Mouse (Mus musculus) lung, embryonic 15.5 days (tissue): ENCODE results near the gene Hdac1. TPM values are rescaled to one million over a fixed set of nuclear protein-coding genes. Genes with fewer than 3 reads are reported as not detected.

ENCODE experiments used
- ATAC-seq: fragments of 200-750 bp; cut with Nextera tagmentation; 2 replicates; pipeline ENCODE4 v1.8.0; 2017; ENCODE audit warnings: moderate number of reproducible peaks, borderline replicate concordance; ENCODE audit not compliant: low FRiP score, low TSS enrichment; ENCODE audit errors: extremely low read depth
- H3K27ac ChIP-seq: fragments of 300-500 bp; sonication (generic); 2 replicates; pipeline ENCODE4 v1.5.1; 2015; ENCODE audit warnings: moderate library complexity, mild to moderate bottlenecking, inconsistent platforms
- H3K27me3 ChIP-seq: fragments of 300-500 bp; sonication (generic); 2 replicates; pipeline ENCODE4 v1.6.1; 2015; ENCODE audit warnings: inconsistent platforms
- H3K36me3 ChIP-seq: fragments of 300-500 bp; sonication (generic); 2 replicates; pipeline ENCODE4 v1.6.1; 2015; ENCODE audit warnings: inconsistent platforms
- H3K4me1 ChIP-seq: fragments of 300-500 bp; sonication (generic); 2 replicates; pipeline ENCODE4 v1.6.1; 2015; ENCODE audit warnings: inconsistent platforms
- H3K4me2 ChIP-seq: fragments of 300-500 bp; sonication (generic); 2 replicates; pipeline ENCODE4 v1.6.1; 2015; ENCODE audit warnings: inconsistent platforms, mild to moderate bottlenecking, moderate library complexity
- H3K4me3 ChIP-seq: fragments of 300-500 bp; sonication (generic); 2 replicates; pipeline ENCODE4 v1.5.1; 2015; ENCODE audit warnings: mild to moderate bottlenecking, inconsistent platforms
- H3K9ac ChIP-seq: fragments of 300-500 bp; sonication (generic); 2 replicates; pipeline ENCODE4 v1.6.1; 2015; ENCODE audit warnings: inconsistent platforms
- H3K9me3 ChIP-seq: fragments of 300-500 bp; sonication (generic); 2 replicates; pipeline ENCODE4 v1.6.1; 2016; ENCODE audit warnings: inconsistent platforms
- WGBS: fragments of 180-500 bp; shearing (Covaris S2); methylation state at CpG from one replicate; pipeline ENCODE4 v1.1.7; 2015; 5-methylcytosine and 5-hydroxymethylcytosine counted together
- microRNA-seq: library from miRNA; unstranded; fragments of <30 nt; microRNA quantifications from one replicate; pipeline ENCODE4, GENCODE M21; 2016
- polyA plus RNA-seq: library from polyadenylated mRNA; unstranded; fragments of >200 nt; fragmentation: Nextera tagmentation; extraction: Ambion mirVana; gene quantifications from 2 replicates; pipeline ENCODE4 v1.2.1, GENCODE M21; 2015

Gene Hdac1
- polyA plus RNA-seq, 1 experiment from 2014 or later: 260 TPM

GRCm38 (mm10) chr4:129495672-129496562 lies 46.6 kb downstream of the Hdac1 start:
- H3K4me1 ChIP-seq: peaks cover 36% of the 10 kb centered on the region
- peak overlapping the region; percentile 80 for H3K27ac ChIP-seq
- 30% methylated on average over 16 of the region's 16 CpGs for WGBS
- peaks cover 21% of the 10 kb centered on the region for H3K27me3 ChIP-seq
- no peak overlapping the region for H3K4me3 ChIP-seq
- ATAC-seq: no peak
- no peaks in the 10 kb centered on the region for H3K36me3 ChIP-seq
- no peaks in the 10 kb centered on the region for H3K9me3 ChIP-seq
- H3K9ac ChIP-seq: no peak overlapping the region
- H3K4me2 ChIP-seq: 0 out of 2 replicates have a peak overlapping the region, but pooled peaks have one; percentile 15

GRCm38 (mm10) chr4:129494681-129495080 lies 47.8 kb downstream of the Hdac1 start:
- WGBS: 70% methylated on average over 7 of the region's 7 CpGs
- H3K4me3 ChIP-seq: no peak overlapping the region
- H3K4me2 ChIP-seq: no peak overlapping the region
- H3K4me1 ChIP-seq: peaks cover 30% of the 10 kb centered on the region
- H3K9ac ChIP-seq: no peak overlapping the region
- H3K27ac ChIP-seq: no peak overlapping the region
- H3K27me3 ChIP-seq: peaks cover 26% of the 10 kb centered on the region
- no peak for ATAC-seq
- no peaks in the 10 kb centered on the region for H3K9me3 ChIP-seq
- H3K36me3 ChIP-seq: no peaks in the 10 kb centered on the region

GRCm38 (mm10) chr4:129490972-129491880 lies 51.3 kb downstream of the Hdac1 start, which contains the start of the genes Tssk3 and Fam229a:
Tssk3 (minus strand) TSS chr4:129491022.
Fam229a (plus strand) TSS chr4:129491190.
- Histone ChIP-seq H3K4me2 (peak within 1 kb of the TSS; percentile 65), H3K4me1 (peaks cover 19% of the 10 kb centered on the region), H3K9ac (peak within 1 kb of the TSS; percentile 5), H3K27ac (no peak within 1 kb of the TSS), H3K36me3 (peaks cover 21% of the 10 kb centered on the region), H3K4me3 (peak within 1 kb of the TSS; percentile 36), H3K9me3 (no peaks in the 10 kb centered on the region), H3K27me3 (peaks cover 26% of the 10 kb centered on the region)
- peak; percentile 29; the same call in 1 of the 2 replicates for ATAC-seq
- 6% methylated on average over 70 of the region's 70 CpGs for WGBS

- peaks cover 59% of the 10 kb centered on the region for H3K36me3 ChIP-seq
- H3K4me3 ChIP-seq: no peak overlapping the region
- no peak overlapping the region for H3K9ac ChIP-seq
- no peaks in the 10 kb centered on the region for H3K9me3 ChIP-seq
- ATAC-seq: no peak
- H3K27ac ChIP-seq: no peak overlapping the region
- H3K4me1 ChIP-seq: no peaks in the 10 kb centered on the region
- no peak overlapping the region for H3K4me2 ChIP-seq
- no peaks in the 10 kb centered on the region for H3K27me3 ChIP-seq
- WGBS: 77% methylated on average over 1 of the region's 1 CpGs
Observed at GRCm38 (mm10) chr4:129481090-129481489, 61.4 kb downstream of the Hdac1 start.

- H3K4me3 ChIP-seq: no peak overlapping the region
- no peak overlapping the region for H3K4me2 ChIP-seq
- no peaks in the 10 kb centered on the region for H3K9me3 ChIP-seq
- H3K27ac ChIP-seq: no peak overlapping the region
- no peaks in the 10 kb centered on the region for H3K4me1 ChIP-seq
- H3K9ac ChIP-seq: no peak overlapping the region
- H3K36me3 ChIP-seq: peaks cover 57% of the 10 kb centered on the region
- ATAC-seq: no peak
- WGBS: 84% methylated on average over 3 of the region's 3 CpGs
- no peaks in the 10 kb centered on the region for H3K27me3 ChIP-seq
Observed at GRCm38 (mm10) chr4:129479863-129480262, 62.6 kb downstream of the Hdac1 start.

- Histone ChIP-seq H3K27me3 (no peaks in the 10 kb centered on the region), H3K27ac (no peak overlapping the region), H3K9me3 (no peaks in the 10 kb centered on the region), H3K4me2 (no peak overlapping the region), H3K4me3 (no peak overlapping the region), H3K9ac (no peak overlapping the region), H3K36me3 (peaks cover 65% of the 10 kb centered on the region), H3K4me1 (no peaks in the 10 kb centered on the region)
- 87% methylated on average over 11 of the region's 11 CpGs for WGBS
- ATAC-seq: no peak
Observed at GRCm38 (mm10) chr4:129476047-129476446, 66.5 kb downstream of the Hdac1 start.

Small RNA genes lying within 50 kb of the gene (microRNA-seq; reads per million reads assigned to microRNA genes)
- not detected for gene Mir8119

Other genes with a start within 250 kb of the Hdac1 start
- gene Rbbp4, start 207.3 kb downstream of the Hdac1 start, polyA plus RNA-seq: 418 and 423 TPM in 2 replicates
- 44.0 and 44.5 TPM in 2 replicates for gene Zbtb8os, start 207.0 kb downstream of the Hdac1 start, polyA plus RNA-seq
- 19.3 and 21.6 TPM in 2 replicates for gene Zbtb8a, start 164.6 kb downstream of the Hdac1 start, polyA plus RNA-seq
- gene Zbtb8b, start 101.9 kb downstream of the Hdac1 start, polyA plus RNA-seq: 2.2 and 3.1 TPM in 2 replicates
- 23.1 and 24.2 TPM in 2 replicates for gene Bsdc1, start 81.1 kb downstream of the Hdac1 start, polyA plus RNA-seq
- gene Tssk3, start 51.7 kb downstream of the Hdac1 start, polyA plus RNA-seq: not detected in 2 replicates
- gene Fam229a, start 51.5 kb downstream of the Hdac1 start, polyA plus RNA-seq: not detected in 2 replicates
- gene Marcksl1, start 29.1 kb downstream of the Hdac1 start, polyA plus RNA-seq: 748 and 767 TPM in 2 replicates
- 8.3 and 24.9 TPM in 2 replicates for gene Lck, start 30.9 kb upstream of the Hdac1 start, polyA plus RNA-seq
- 3.2 and 4.2 TPM in 2 replicates for gene Fam167b, start 35.8 kb upstream of the Hdac1 start, polyA plus RNA-seq
- 259 and 262 TPM in 2 replicates for gene Eif3i, start 57.9 kb upstream of the Hdac1 start, polyA plus RNA-seq
- 187 and 191 TPM in 2 replicates for gene Tmem234, start 58.0 kb upstream of the Hdac1 start, polyA plus RNA-seq
- 1.5 and 2.1 TPM in 2 replicates for gene Dcdc2b, start 71.5 kb upstream of the Hdac1 start, polyA plus RNA-seq
- 29.8 and 30.6 TPM in 2 replicates for gene Iqcc, start 76.4 kb upstream of the Hdac1 start, polyA plus RNA-seq
- gene Ccdc28b, start 81.2 kb upstream of the Hdac1 start, polyA plus RNA-seq: 51.4 and 59.5 TPM in 2 replicates
- gene Txlna, start 98.4 kb upstream of the Hdac1 start, polyA plus RNA-seq: 83.2 and 86.8 TPM in 2 replicates
- gene Kpna6, start 130.1 kb upstream of the Hdac1 start, polyA plus RNA-seq: 16.4 and 16.5 TPM in 2 replicates
- gene Tmem39b, start 154.1 kb upstream of the Hdac1 start, polyA plus RNA-seq: 12.6 and 13.6 TPM in 2 replicates
- 125 and 126 TPM in 2 replicates for gene Khdrbs1, start 199.6 kb upstream of the Hdac1 start, polyA plus RNA-seq